In the genomic region with DNA sequence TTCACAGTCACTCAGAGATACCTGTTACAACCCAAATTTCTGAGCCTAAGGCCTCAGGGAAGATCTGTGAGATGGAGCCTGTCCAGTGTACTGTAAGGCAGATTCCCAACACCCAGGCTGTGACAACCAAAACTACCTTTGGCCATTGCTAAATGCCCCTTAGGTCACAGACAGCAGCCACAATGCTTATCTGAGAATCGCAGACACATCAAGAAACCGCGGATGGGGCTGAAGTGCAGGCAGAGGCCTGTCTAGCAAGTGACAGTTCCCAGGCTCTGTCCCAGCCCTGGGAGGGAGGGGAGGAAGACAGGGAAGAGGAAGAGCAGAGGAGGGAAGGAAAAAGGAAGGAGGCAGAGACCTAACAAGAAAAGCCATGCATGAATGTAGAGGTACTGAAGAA, we compare ENCODE assay signal across 9 mouse cellular contexts. TPM values are rescaled to one million over a fixed set of nuclear protein-coding genes. Genes with fewer than 3 reads are reported as not detected.
A peak's percentile ranks its signal among the peaks of the same experiment; 100 is the strongest.
DNase-seq lines count a peak whose midpoint lies in the region; ATAC-seq lines count a peak whose summit lies in the region.
"Had no signal": no experiment of that assay in that cellular context is flagged by ENCODE, and none has a peak within 500 bp of the region (broad histone marks: within the 10 kb centered on the region; RNA-seq: fewer than 3 reads in every experiment).

No protein-coding gene starts in this region.

- H3K27ac ChIP-seq in heart, embryonic 13.5 days (replicated peaks): peak overlapping the region; percentile 87

- H3K4me2 ChIP-seq in heart, embryonic 13.5 days: peak overlapping the region; percentile 27

- 2% methylated on average over 3 of the region's 3 CpGs for WGBS in heart, embryonic 13.5 days

- DNase-seq in heart, postnatal 4 days: no peak
- DNase-seq in MEL-GATA-1-ER (ENCODE audit: extremely low read depth, low read depth): peak; percentile 74
- peak; percentile 57 for DNase-seq in lung, postnatal 10 days
- no peak for DNase-seq in thymus, postnatal 4 days
- DNase-seq in layer of hippocampus, adult 9-10 months (ENCODE audit: low spot score): no peak
- no peak for DNase-seq in adrenal gland, adult 18-20 months (ENCODE audit: low spot score in 2 of 2)
- DNase-seq: gastrocnemius, postnatal 14 days had no signal

- H3K9me3 ChIP-seq in heart, embryonic 13.5 days: no peaks in the 10 kb centered on the region

- peak overlapping the region; percentile 67 for H3K9ac ChIP-seq in heart, embryonic 13.5 days

- H3K27me3 ChIP-seq in heart, embryonic 13.5 days (replicated peaks): no peaks in the 10 kb centered on the region

- peaks cover 96% of the 10 kb centered on the region for H3K36me3 ChIP-seq in heart, embryonic 13.5 days

- H3K4me3 ChIP-seq in heart, embryonic 13.5 days: no peak overlapping the region

- peaks cover 76% of the 10 kb centered on the region for H3K4me1 ChIP-seq in heart, embryonic 13.5 days

- ATAC-seq in heart, embryonic 13.5 days (ENCODE audit: extremely low read depth, insufficient number of reproducible peaks, low FRiP score, low TSS enrichment): no peak
- ATAC-seq in hematopoietic stem cell, adult 5-6 weeks (replicated peaks in 1 of 2; ENCODE audit: insufficient read depth in 1 of 2, low FRiP score in 2 of 2, low TSS enrichment in 1 of 2, low read depth in 1 of 2, poor library complexity in 2 of 2, severe bottlenecking in 2 of 2): peak; percentile 28 to 34; a peak in 1 of 4 replicates

RNA-seq across cellular contexts. Expression of a gene that starts 9.0 kb away (rescaled TPM):
- 87.9 and 93.7 TPM in 2 replicates for polyA plus RNA-seq in heart, embryonic 13.5 days (2015; fragmentation: Nextera tagmentation; extraction: Ambion mirVana)
- 10 to 100 TPM; 76.1 to 80.1 TPM for total RNA-seq in heart, postnatal 4 days (2021)
- total RNA-seq in hematopoietic stem cell, adult 5-6 weeks (2017): 70.4 and 72.1 TPM in 2 replicates
- total RNA-seq in adrenal gland, adult 18-20 months (2021): 10 to 100 TPM; 72.4 to 72.6 TPM

RNA-seq across cellular contexts. Expression of a gene that starts 9.1 kb away (rescaled TPM):
- polyA plus RNA-seq in heart, embryonic 13.5 days (2015; fragmentation: Nextera tagmentation; extraction: Ambion mirVana): 37.6 and 41.1 TPM in 2 replicates
- 10 to 100 TPM; 74.3 to 76.3 TPM for total RNA-seq in heart, postnatal 4 days (2021)
- 18.1 and 21.1 TPM in 2 replicates for total RNA-seq in hematopoietic stem cell, adult 5-6 weeks (2017)
- 10 to 100 TPM; 62.7 to 67.8 TPM for total RNA-seq in adrenal gland, adult 18-20 months (2021)

Comparison
In these comparisons a context has a peak if more than half of its experiments do, and no peak if none do; other contexts are left out.
1. DNase-seq: peak in MEL-GATA-1-ER (single experiment) and lung, postnatal 10 days (single experiment); none in heart, postnatal 4 days (single experiment), thymus, postnatal 4 days (single experiment), layer of hippocampus, adult 9-10 months (single experiment) and adrenal gland, adult 18-20 months (0 of 2).